Mouse (Mus musculus) spleen, adult 2 months (tissue): ENCODE results near the gene Arpp19.

ENCODE experiments used
- CTCF ChIP-seq: fragments of 200-500 bp; IDR thresholded peaks from 2 replicates; pipeline ENCODE4 v1.5.1; 2011; ENCODE audit warnings: mild to moderate bottlenecking, inconsistent platforms; ENCODE audit not compliant: insufficient read depth, insufficient read length, insufficient replicate concordance; ENCODE audit errors: extremely low read depth
- POLR2A ChIP-seq: fragments of 200-500 bp; IDR thresholded peaks from 2 replicates; pipeline ENCODE4 v1.6.1; 2011; ENCODE audit warnings: low read depth, low read length, inconsistent platforms

GRCm38 (mm10) chr9:75089285-75089684 is 51.9 kb downstream of the Arpp19 start:
- TF ChIP-seq CTCF (no peak), POLR2A (no peak)
